Mouse (Mus musculus) megakaryocyte-erythroid progenitor cell, adult 5 weeks (primary cell): ENCODE measurements around the gene Fam83f. TPM values are rescaled to one million over a fixed set of nuclear protein-coding genes. Genes with fewer than 3 reads are reported as not detected.

Experiments used
- polyA plus RNA-seq: library from polyadenylated mRNA; stranded (reverse); fragments of >175 nt; gene quantifications from 2 replicates; pipeline ENCODE4 v1.2.3, GENCODE M21; 2012

Fam83f gene
- 0.68 and 0.80 TPM in 2 replicates for polyA plus RNA-seq

DNA sequence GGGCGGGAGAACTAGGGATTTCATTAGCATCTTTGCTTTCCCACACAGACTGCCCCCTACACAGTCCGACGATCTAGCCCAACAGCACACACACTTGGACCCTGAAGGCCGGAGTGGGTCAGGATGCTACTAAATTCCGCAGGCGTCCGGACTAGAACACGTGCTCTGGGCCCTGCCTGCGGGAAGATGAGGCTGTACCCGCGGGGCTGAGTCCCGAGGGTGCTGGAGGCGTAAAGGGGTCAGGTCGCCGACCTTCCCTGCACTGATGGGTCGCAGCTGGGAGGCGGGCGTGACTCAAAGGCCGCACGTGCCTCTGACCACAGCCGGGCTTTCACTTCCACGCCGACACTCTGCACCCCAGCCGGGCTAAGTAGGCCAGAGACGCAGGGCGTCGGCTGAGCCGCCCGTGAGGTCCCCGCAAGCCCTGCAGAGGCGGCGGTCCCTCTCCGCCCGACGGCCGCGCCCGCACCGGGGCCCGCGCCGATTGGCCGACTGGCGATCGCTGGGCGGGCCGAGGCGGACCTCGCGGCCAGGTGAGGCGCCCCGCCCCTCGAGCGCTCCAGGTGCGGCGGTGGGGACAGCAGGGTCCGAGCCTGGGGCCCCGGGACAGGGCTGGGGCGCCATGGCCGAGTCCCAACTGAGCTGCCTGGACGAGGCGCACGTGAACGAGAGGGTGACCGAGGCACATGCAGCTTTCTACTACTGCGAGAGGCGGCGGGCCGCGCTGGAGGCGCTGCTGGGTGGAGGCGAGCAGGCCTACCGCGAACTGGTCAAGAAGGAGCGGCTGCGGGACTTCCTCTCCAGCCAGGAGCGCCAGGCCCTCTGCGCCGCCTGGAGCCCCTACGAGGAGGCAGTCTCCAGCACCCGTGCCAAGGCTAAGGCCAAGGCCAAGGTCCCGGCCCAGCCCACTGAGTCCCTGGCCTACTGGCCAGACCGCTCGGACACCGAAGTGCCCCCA, at the start of gene Fam83f:
Fam83f (plus strand) TSS at position 553 of the 958 bp plus-strand sequence.

DNA sequence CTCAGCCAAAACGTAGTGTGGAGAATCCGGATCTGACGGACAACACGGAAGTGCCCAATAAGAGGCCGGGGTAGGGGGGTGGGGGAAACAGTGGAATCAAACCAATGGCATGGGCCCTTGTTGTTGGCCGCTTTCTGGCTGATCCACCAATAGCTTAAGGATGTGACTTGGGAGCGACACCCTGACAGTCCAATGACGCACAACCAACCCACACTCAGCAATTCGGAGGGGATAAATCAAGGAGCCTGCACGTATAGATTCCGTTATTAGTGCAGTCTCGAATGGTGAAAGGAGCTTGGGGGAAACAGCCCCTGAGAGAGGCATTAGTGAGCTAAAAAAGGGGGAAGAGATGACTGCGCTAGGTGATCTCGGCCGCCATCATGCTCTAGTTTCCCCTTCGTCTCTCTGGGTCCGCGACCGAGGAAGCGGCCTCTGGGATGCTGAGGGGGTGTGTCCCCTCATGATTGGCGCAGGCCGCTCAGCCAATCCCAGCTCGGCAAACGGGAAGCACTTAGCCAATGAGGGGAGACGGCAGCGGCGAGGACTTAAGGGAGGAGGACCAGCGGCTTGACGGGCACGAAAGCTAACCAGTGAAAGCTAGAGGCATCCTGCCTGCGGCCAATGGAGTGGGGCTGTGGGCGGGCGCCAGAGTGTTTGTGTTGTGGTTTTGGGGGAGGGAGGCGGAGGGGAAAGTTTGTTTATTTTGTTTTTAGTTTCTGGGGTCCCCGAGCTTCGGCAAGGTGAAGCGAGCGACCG, 39.1 kb downstream of the Fam83f start, which contains the start of gene Tnrc6b:
Tnrc6b (plus strand) TSS at position 706 of the 756 bp plus-strand sequence.

Other genes starting within 250 kb of the Fam83f start
- not detected in 2 replicates for gene Enthd1, start 106.7 kb upstream of the Fam83f start, polyA plus RNA-seq
- 6.2 and 6.5 TPM in 2 replicates for gene Grap2, start 99.3 kb upstream of the Fam83f start, polyA plus RNA-seq
- 22.2 and 37.3 TPM in 2 replicates for gene Tnrc6b, start 39.5 kb downstream of the Fam83f start, polyA plus RNA-seq